Mouse (Mus musculus): Measurements from ENCODE around the gene Olig1. TPM values are rescaled to one million over a fixed set of nuclear protein-coding genes. Genes with fewer than 3 reads are reported as not detected.

Olig1 gene
- polyA plus RNA-seq, 1 experiment from 2014 or later: 93.4 TPM

- ATAC-seq (ENCODE audit: low FRiP score) (no peak), DNase-seq (ENCODE audit: low spot score) (no peak)
- WGBS: 9% methylated on average over 16 of the region's 16 CpGs
- H3K36me3 ChIP-seq (replicated peaks; ENCODE audit: control insufficient read depth, insufficient read depth): no peaks in the 10 kb centered on the region
- no peaks in the 10 kb centered on the region for H3K9me3 ChIP-seq (ENCODE audit: control insufficient read depth, low read length)
- peaks cover 94% of the 10 kb centered on the region for H3K27me3 ChIP-seq (ENCODE audit: control insufficient read depth, insufficient read depth, low read length)
- no peak overlapping the region for H3K9ac ChIP-seq
- H3K4me1 ChIP-seq (replicated peaks; ENCODE audit: control insufficient read depth, insufficient read depth, low read length): peaks cover 16% of the 10 kb centered on the region
- H3K4me3 ChIP-seq (replicated peaks; ENCODE audit: low read length): peak overlapping the region; percentile 13; the same call in 1 of the 2 replicates
- H3K27ac ChIP-seq: no peak overlapping the region
- H3K4me2 ChIP-seq (replicated peaks): peak overlapping the region; percentile 40
Observed at GRCm38 (mm10) chr16:91300641-91301441, 31.3 kb downstream of the Olig1 start.

- Histone ChIP-seq H3K4me2 (replicated peaks) (peak overlapping the region; percentile 40), H3K4me3 (replicated peaks; ENCODE audit: low read length) (peak overlapping the region; percentile 13; the same call in 1 of the 2 replicates), H3K27ac (no peak overlapping the region), H3K36me3 (replicated peaks; ENCODE audit: control insufficient read depth, insufficient read depth) (no peaks in the 10 kb centered on the region), H3K27me3 (ENCODE audit: control insufficient read depth, insufficient read depth, low read length) (peaks cover 92% of the 10 kb centered on the region), H3K4me1 (replicated peaks; ENCODE audit: control insufficient read depth, insufficient read depth, low read length) (peaks cover 16% of the 10 kb centered on the region), H3K9ac (no peak overlapping the region), H3K9me3 (ENCODE audit: control insufficient read depth, low read length) (no peaks in the 10 kb centered on the region)
- ATAC-seq (ENCODE audit: low FRiP score) (no peak), DNase-seq (ENCODE audit: low spot score) (no peak)
- WGBS: 8% methylated on average over 18 of the region's 18 CpGs
Observed at GRCm38 (mm10) chr16:91301454-91301853, 31.9 kb downstream of the Olig1 start.

DNA sequence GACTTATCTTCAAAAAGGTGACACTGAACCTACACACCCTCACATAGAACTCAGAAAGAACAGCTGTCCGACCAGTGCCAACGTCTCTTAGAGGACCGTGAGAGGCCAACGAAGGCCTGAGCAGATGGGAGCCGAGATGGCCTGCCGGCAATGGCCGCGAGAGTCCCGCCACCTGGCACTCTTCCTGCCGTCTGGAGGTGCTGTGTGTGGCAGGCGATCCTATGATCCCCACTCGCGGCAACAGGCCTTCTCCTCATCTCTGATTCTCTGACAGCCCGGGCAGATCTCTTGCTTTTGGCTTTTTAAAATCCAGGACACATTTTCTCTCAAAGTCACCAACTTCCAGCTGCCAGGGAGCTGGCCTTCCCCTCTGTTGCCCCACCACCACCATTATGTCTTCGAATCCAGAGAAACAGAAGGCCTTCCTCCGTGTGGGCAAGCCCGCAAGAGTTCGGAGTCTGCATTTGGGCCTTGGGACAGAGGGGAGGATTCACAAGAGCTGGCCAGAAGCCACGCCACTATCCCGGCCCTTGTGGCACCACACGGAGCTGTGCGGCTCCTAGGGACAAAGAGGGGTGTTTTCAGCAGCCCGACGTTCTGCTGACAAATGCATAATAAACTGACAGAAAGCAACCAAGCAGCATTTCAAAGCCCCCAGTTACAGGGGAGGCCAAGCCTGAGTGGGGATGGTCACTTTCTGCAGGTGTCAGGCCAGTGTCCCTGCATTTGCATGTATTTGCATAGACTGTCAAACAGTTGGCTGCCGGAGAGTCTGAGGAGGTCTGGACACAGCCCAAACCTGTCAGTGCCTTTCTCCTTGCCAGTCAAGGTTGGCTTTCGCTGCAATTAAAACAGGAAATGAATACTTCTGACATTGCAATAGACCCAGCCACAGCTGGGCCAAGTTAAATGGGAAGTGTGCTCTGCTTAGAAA lies 34.5 kb downstream of the Olig1 start:
- Histone ChIP-seq H3K4me1 (replicated peaks; ENCODE audit: control insufficient read depth, insufficient read depth, low read length) (peaks cover 16% of the 10 kb centered on the region), H3K36me3 (replicated peaks; ENCODE audit: control insufficient read depth, insufficient read depth) (no peaks in the 10 kb centered on the region), H3K27me3 (ENCODE audit: control insufficient read depth, insufficient read depth, low read length) (peaks cover 91% of the 10 kb centered on the region), H3K9ac (no peak overlapping the region), H3K4me3 (replicated peaks; ENCODE audit: low read length) (no peak overlapping the region), H3K4me2 (replicated peaks) (no peak overlapping the region), H3K27ac (peak overlapping the region; percentile 70), H3K9me3 (ENCODE audit: control insufficient read depth, low read length) (no peaks in the 10 kb centered on the region)
- 22% methylated on average over 26 of the region's 26 CpGs for WGBS
- ATAC-seq (ENCODE audit: low FRiP score) (peak; percentile 81; the same call in 1 of the 2 replicates), DNase-seq (ENCODE audit: low spot score) (no peak)

DNA sequence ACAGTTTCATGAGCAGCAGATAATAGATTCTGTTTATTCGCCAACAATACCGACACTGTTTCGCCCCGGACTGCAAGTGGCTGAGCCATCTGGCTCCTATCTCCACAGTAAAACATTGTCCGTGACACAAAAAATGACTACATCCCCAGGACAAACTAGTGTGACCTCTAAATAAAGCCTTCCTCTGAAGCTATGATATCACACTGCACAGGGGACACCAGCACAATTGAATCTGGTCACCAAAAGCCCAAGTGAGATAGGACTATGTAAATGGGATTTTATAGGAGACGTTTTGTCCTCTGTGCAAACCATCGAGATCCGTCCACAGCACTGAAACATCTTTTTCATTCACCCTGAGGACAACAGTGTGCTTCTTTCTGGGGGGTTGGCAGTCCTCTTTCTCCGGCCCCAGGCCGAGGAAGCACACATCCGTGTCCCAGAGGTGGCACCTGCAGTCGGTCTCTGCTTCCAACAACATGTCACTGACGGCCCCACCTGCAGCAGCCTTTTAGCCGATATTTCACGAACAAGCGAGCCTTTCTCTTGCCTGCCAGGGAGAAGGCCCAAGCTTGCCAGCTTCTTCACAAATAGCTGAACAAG lies 36.0 kb downstream of the Olig1 start:
- Histone ChIP-seq H3K36me3 (replicated peaks; ENCODE audit: control insufficient read depth, insufficient read depth) (no peaks in the 10 kb centered on the region), H3K27me3 (ENCODE audit: control insufficient read depth, insufficient read depth, low read length) (peaks cover 89% of the 10 kb centered on the region)
- 43% methylated on average over 16 of the region's 16 CpGs for WGBS

GRCm38 (mm10) chr16:91309872-91310271 lies 40.3 kb downstream of the Olig1 start:
- no peak overlapping the region for H3K27ac ChIP-seq
- DNase-seq (ENCODE audit: low spot score): no peak
- WGBS: 14% methylated on average over 3 of the region's 3 CpGs
- no peak overlapping the region for H3K4me2 ChIP-seq (replicated peaks)
- H3K4me1 ChIP-seq (replicated peaks; ENCODE audit: control insufficient read depth, insufficient read depth, low read length): peaks cover 3% of the 10 kb centered on the region; the same call in 1 of the 2 replicates
- H3K4me3 ChIP-seq (replicated peaks; ENCODE audit: low read length): no peak overlapping the region
- no peak for ATAC-seq (ENCODE audit: low FRiP score)
- no peaks in the 10 kb centered on the region for H3K36me3 ChIP-seq (replicated peaks; ENCODE audit: control insufficient read depth, insufficient read depth)
- peaks cover 84% of the 10 kb centered on the region for H3K27me3 ChIP-seq (ENCODE audit: control insufficient read depth, insufficient read depth, low read length)
- no peaks in the 10 kb centered on the region for H3K9me3 ChIP-seq (ENCODE audit: control insufficient read depth, low read length)
- no peak overlapping the region for H3K9ac ChIP-seq

More for the DNA sequence above, 36.0 kb downstream of the Olig1 start:
- Histone ChIP-seq H3K4me1 (replicated peaks; ENCODE audit: control insufficient read depth, insufficient read depth, low read length) (peaks cover 16% of the 10 kb centered on the region), H3K4me3 (replicated peaks; ENCODE audit: low read length) (no peak overlapping the region), H3K9ac (no peak overlapping the region), H3K9me3 (ENCODE audit: control insufficient read depth, low read length) (no peaks in the 10 kb centered on the region), H3K4me2 (replicated peaks) (no peak overlapping the region), H3K27ac (no peak overlapping the region)
- DNase-seq (ENCODE audit: low spot score) (no peak), ATAC-seq (ENCODE audit: low FRiP score) (peak; percentile 29; the same call in 1 of the 2 replicates)

DNA sequence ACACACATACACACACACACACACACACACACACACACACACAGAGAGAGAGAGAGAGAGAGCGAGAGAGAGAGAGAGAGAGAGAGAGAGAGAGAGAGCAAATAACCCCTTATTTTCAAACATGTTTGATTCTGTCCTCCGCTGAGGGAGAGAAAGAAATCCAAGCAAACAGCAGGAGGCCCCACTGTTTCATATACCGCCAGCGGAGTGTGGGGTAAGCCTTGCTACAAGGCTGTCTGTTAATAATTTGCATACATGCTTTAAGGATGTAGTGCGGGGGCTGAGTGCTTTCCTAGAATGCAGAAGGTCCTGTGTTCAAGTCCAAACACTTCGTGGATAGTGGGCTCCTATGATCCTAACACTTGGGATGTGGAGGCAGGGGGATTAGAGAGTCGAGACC lies 43.3 kb downstream of the Olig1 start:
- Histone ChIP-seq H3K36me3 (replicated peaks; ENCODE audit: control insufficient read depth, insufficient read depth) (no peaks in the 10 kb centered on the region), H3K27me3 (ENCODE audit: control insufficient read depth, insufficient read depth, low read length) (peaks cover 88% of the 10 kb centered on the region), H3K4me2 (replicated peaks) (no peak overlapping the region), H3K4me1 (replicated peaks; ENCODE audit: control insufficient read depth, insufficient read depth, low read length) (no peaks in the 10 kb centered on the region), H3K9ac (no peak overlapping the region), H3K4me3 (replicated peaks; ENCODE audit: low read length) (no peak overlapping the region), H3K9me3 (ENCODE audit: control insufficient read depth, low read length) (no peaks in the 10 kb centered on the region), H3K27ac (no peak overlapping the region)
- 44% methylated on average over 6 of the region's 7 CpGs for WGBS
- no peak for ATAC-seq (ENCODE audit: low FRiP score)
- DNase-seq (ENCODE audit: low spot score): no peak

DNA sequence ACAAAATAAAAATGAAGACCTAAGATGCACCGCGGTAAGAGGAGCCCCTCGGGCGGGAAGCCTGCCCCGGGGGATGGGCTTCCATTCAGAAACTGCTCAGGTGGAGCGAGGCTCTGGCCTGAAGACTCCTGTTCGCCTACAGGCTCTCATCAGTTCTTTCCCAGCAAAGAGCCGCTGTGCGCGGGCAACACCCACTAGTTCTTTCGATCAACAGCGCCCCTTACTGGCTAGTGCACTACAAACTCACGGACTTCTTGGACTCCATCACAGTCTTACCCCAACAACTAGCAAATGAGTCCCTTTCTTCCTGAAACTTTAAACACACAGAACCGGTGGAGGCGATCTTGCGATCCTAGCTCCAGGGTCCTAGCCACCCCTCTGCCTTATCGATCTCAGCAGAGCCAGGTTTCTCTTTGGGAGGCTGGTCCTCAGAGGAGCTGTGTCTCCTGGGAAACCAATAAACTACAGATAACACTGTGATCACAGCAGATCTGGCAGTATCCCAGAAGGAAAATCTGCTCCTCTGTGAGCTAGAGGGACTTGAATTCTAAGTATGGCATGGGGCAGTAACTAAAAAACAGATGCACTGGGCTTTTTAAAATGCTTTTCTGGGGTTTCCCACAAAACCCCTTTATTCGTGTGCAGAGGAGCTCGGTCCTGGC lies 44.7 kb downstream of the Olig1 start:
- ATAC-seq (ENCODE audit: low FRiP score) (peak; percentile 60; the same call in 1 of the 2 replicates), DNase-seq (ENCODE audit: low spot score) (peak; percentile 78)
- no peak overlapping the region for H3K4me2 ChIP-seq (replicated peaks)
- no peak overlapping the region for H3K9ac ChIP-seq
- H3K27me3 ChIP-seq (ENCODE audit: control insufficient read depth, insufficient read depth, low read length): peaks cover 87% of the 10 kb centered on the region
- H3K27ac ChIP-seq: no peak overlapping the region
- H3K4me1 ChIP-seq (replicated peaks; ENCODE audit: control insufficient read depth, insufficient read depth, low read length): no peaks in the 10 kb centered on the region
- no peak overlapping the region for H3K4me3 ChIP-seq (replicated peaks; ENCODE audit: low read length)
- no peaks in the 10 kb centered on the region for H3K36me3 ChIP-seq (replicated peaks; ENCODE audit: control insufficient read depth, insufficient read depth)
- WGBS: 6% methylated on average over 19 of the region's 19 CpGs
- no peaks in the 10 kb centered on the region for H3K9me3 ChIP-seq (ENCODE audit: control insufficient read depth, low read length)

DNA sequence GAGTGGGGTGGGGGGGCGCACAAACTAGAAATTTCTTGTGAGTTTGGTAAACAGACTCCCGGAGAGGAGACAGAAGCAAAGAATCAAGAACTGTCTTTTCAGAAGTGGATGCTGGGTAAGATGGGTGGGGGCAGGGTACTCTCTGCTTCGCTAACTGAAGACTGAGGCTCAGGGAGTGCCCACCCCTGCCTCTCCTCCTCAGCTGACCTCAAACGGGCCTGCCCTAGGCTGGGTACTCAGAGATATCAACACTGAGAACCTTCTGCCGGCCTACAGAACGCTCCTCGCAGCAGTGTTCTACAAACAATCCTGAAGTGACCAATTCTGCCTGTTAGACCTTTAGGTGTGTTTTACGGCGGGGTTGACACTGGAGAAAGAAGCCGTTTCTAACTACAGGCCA lies 50.6 kb downstream of the Olig1 start:
- Histone ChIP-seq H3K27ac (peak overlapping the region; percentile 22; the same call in 1 of the 2 replicates), H3K9ac (no peak overlapping the region), H3K27me3 (ENCODE audit: control insufficient read depth, insufficient read depth, low read length) (peaks cover 65% of the 10 kb centered on the region), H3K4me3 (replicated peaks; ENCODE audit: low read length) (no peak overlapping the region), H3K4me1 (replicated peaks; ENCODE audit: control insufficient read depth, insufficient read depth, low read length) (peaks cover 5% of the 10 kb centered on the region; the same call in 1 of the 2 replicates), H3K9me3 (ENCODE audit: control insufficient read depth, low read length) (no peaks in the 10 kb centered on the region), H3K36me3 (replicated peaks; ENCODE audit: control insufficient read depth, insufficient read depth) (no peaks in the 10 kb centered on the region), H3K4me2 (replicated peaks) (peak overlapping the region; percentile 39)
- no peak for DNase-seq (ENCODE audit: low spot score)
- ATAC-seq (ENCODE audit: low FRiP score): no peak
- 62% methylated on average over 10 of the region's 10 CpGs for WGBS
